Comparison of ENCODE assay signal across 22 mouse cellular contexts in the genomic region with DNA sequence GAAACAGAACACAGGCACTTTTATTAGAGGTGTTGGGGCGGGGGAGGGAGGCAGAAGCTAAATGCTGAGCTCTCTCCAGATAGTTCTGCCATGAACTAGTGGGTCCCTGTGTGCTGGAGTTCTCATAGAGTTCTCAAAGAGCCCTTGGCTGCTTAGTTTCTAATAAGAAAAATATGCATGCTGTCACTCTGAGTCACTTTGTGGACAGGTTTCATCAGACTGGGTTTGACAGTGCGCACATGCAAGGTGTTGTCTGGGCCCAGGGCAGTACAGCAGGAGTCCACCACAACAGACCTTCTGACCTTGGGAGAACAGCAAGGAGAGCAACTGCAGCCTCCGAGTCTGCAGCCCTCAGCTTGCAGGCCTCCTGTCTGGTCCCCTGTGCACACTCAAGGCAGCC. TPM values are rescaled to one million over a fixed set of nuclear protein-coding genes. Genes with fewer than 3 reads are reported as not detected.
DNase-seq lines count a peak whose midpoint lies in the region; ATAC-seq and TF ChIP-seq lines count a peak whose summit lies in the region.
"Had no signal": no experiment of that assay in that cellular context is flagged by ENCODE, and none has a peak within 500 bp of the region (broad histone marks: within the 10 kb centered on the region; RNA-seq: fewer than 3 reads in every experiment).

No protein-coding gene starts in this region.

- no peak for TF ChIP-seq CTCF in stomach, postnatal 0 days (IDR thresholded peaks at IDR 0.05; ENCODE audit: low read depth)

- no peak for TF ChIP-seq EP300 in stomach, postnatal 0 days (optimal IDR thresholded peaks at IDR 0.05)

- peaks cover 45% of the 10 kb centered on the region for H3K36me3 ChIP-seq in heart, embryonic 13.5 days
- no peaks in the 10 kb centered on the region for H3K36me3 ChIP-seq in stomach, postnatal 0 days (ENCODE audit: control insufficient read depth, insufficient read depth, low read length)

- no peak overlapping the region for H3K9ac ChIP-seq in heart, embryonic 13.5 days
- H3K9ac ChIP-seq in stomach, postnatal 0 days (ENCODE audit: low read length), result no peak overlapping the region
- H3K9ac ChIP-seq: embryonic facial prominence, embryonic 15.5 days; hindbrain, embryonic 12.5 days had no signal

- 64% methylated on average over 3 of the region's 3 CpGs for WGBS in heart, embryonic 13.5 days
- 77% methylated on average over 3 of the region's 3 CpGs for WGBS in stomach, postnatal 0 days

- ATAC-seq in heart, embryonic 13.5 days (ENCODE audit: extremely low read depth, insufficient number of reproducible peaks, low FRiP score, low TSS enrichment), result no peak
- peak; percentile 31; the same call in 1 of the 2 replicates for ATAC-seq in stomach, postnatal 0 days (ENCODE audit: low FRiP score, low TSS enrichment)
- ATAC-seq in monocyte, adult 5-6 weeks (replicated peaks; ENCODE audit: insufficient number of reproducible peaks, low FRiP score, low TSS enrichment, poor library complexity, severe bottlenecking), result no peak
- ATAC-seq: forebrain, embryonic 16.5 days; hindbrain, embryonic 16.5 days; inflammation-experienced regulatory T-cells, adult 6 months had no signal

- no peaks in the 10 kb centered on the region for H3K27me3 ChIP-seq in heart, embryonic 13.5 days (replicated peaks)
- no peaks in the 10 kb centered on the region for H3K27me3 ChIP-seq in stomach, postnatal 0 days (ENCODE audit: control insufficient read depth, insufficient read depth, low read length)
- H3K27me3 ChIP-seq: embryonic facial prominence, embryonic 15.5 days; hindbrain, embryonic 12.5 days had no signal

- H3K4me1 ChIP-seq in heart, embryonic 13.5 days, result peaks cover 21% of the 10 kb centered on the region
- H3K4me1 ChIP-seq in stomach, postnatal 0 days (replicated peaks; ENCODE audit: control insufficient read depth, insufficient read depth), result no peaks in the 10 kb centered on the region
- H3K4me1 ChIP-seq: embryonic facial prominence, embryonic 15.5 days; hindbrain, embryonic 12.5 days had no signal

- peak; percentile 19 for DNase-seq in adrenal gland, adult 2 months
- no peak for DNase-seq in adrenal gland, postnatal 4 days (ENCODE audit: low spot score in 2 of 2)
- no peak for DNase-seq in heart, adult 9 months (ENCODE audit: low spot score in 2 of 2)
- DNase-seq in NIH3T3 (ENCODE audit: low read depth), result peak; percentile 68
- no peak for DNase-seq in stomach, postnatal 0 days (ENCODE audit: low spot score)
- no peak for DNase-seq in gastrocnemius, postnatal 10 days
- DNase-seq: adrenal gland, postnatal 14 days; cerebellum, adult 18-20 months; cerebellum, adult 9-11 months; cerebellum, postnatal 36 days; gastrocnemius, postnatal 14 days; heart, postnatal 36 days; kidney, adult 11 months had no signal

- H3K4me3 ChIP-seq in heart, embryonic 13.5 days, result no peak overlapping the region
- no peak overlapping the region for H3K4me3 ChIP-seq in stomach, postnatal 0 days (ENCODE audit: low read depth, low read length)
- H3K4me3 ChIP-seq: embryonic facial prominence, embryonic 15.5 days; hindbrain, embryonic 12.5 days had no signal

- no peak overlapping the region for H3K4me2 ChIP-seq in heart, embryonic 13.5 days
- no peak overlapping the region for H3K4me2 ChIP-seq in stomach, postnatal 0 days (replicated peaks; ENCODE audit: low read depth)
- H3K4me2 ChIP-seq: embryonic facial prominence, embryonic 15.5 days; heart, embryonic 11.5 days; hindbrain, embryonic 12.5 days had no signal

- H3K9me3 ChIP-seq in heart, embryonic 13.5 days, result no peaks in the 10 kb centered on the region
- no peaks in the 10 kb centered on the region for H3K9me3 ChIP-seq in stomach, postnatal 0 days (ENCODE audit: control insufficient read depth, low read length)
- H3K9me3 ChIP-seq: embryonic facial prominence, embryonic 15.5 days; G1E; hindbrain, embryonic 12.5 days had no signal

- H3K27ac ChIP-seq in heart, embryonic 13.5 days (replicated peaks), result peak overlapping the region; percentile 53; the same call in 1 of the 2 replicates
- H3K27ac ChIP-seq in stomach, postnatal 0 days (replicated peaks), result no peak overlapping the region
- H3K27ac ChIP-seq: embryonic facial prominence, embryonic 15.5 days; hindbrain, embryonic 12.5 days had no signal

RNA-seq across cellular contexts. Expression of a gene that starts 21.6 kb away (rescaled TPM):
- 10 to 100 TPM; 16.1 to 22.6 TPM for total RNA-seq in adrenal gland, adult 2 months (2021)
- polyA plus RNA-seq in adrenal gland, adult 2 months (2012; rRNA removed), result 12.6 and 19.5 TPM in 2 replicates
- 10 to 100 TPM; 27.0 to 29.9 TPM for total RNA-seq in adrenal gland, postnatal 4 days (2021)
- 55.9 and 60.9 TPM in 2 replicates for polyA plus RNA-seq in heart, embryonic 13.5 days (2015; fragmentation: Nextera tagmentation; extraction: Ambion mirVana)
- polyA plus RNA-seq in stomach, postnatal 0 days (2015; fragmentation: Nextera tagmentation; extraction: Ambion mirVana), result 30.9 and 31.3 TPM in 2 replicates
- 10 to 100 TPM; 26.8 to 28.3 TPM for total RNA-seq in gastrocnemius, postnatal 10 days (2021)
- total RNA-seq in monocyte, adult 5-6 weeks (2017), result 4.5 to 5.2 TPM in 2 of 3 replicates, not detected in the other

Comparison
In these comparisons a context has a peak if more than half of its experiments do, and no peak if none do; other contexts are left out.
1. DNase-seq: peak in adrenal gland, adult 2 months (single experiment) and NIH3T3 (single experiment); none in adrenal gland, postnatal 4 days (0 of 2), heart, adult 9 months (0 of 2), stomach, postnatal 0 days (single experiment) and gastrocnemius, postnatal 10 days (single experiment).